Mouse (Mus musculus) heart, embryonic 11.5 days (tissue): Measurements from ENCODE around the gene Jph2. TPM values are rescaled to one million over a fixed set of nuclear protein-coding genes. Genes with fewer than 3 reads are reported as not detected.
A peak's percentile ranks its signal among the peaks of the same experiment; 100 is the strongest.
"Not testable (repeated sequence)": the region's sequence is repeated elsewhere in the genome, so short reads cannot be mapped to it uniquely, and the experiment has no call there.

Experiments
- ATAC-seq: fragments of 200-750 bp; cut with Nextera tagmentation; replicated peaks from 2 replicates; pipeline ENCODE4 v1.8.0; 2017; ENCODE audit warnings: moderate library complexity; ENCODE audit not compliant: insufficient number of reproducible peaks, low FRiP score, low TSS enrichment
- H3K27ac ChIP-seq: fragments of 300-500 bp; sonication (generic); 2 replicates; pipeline ENCODE4 v1.5.1; 2014; ENCODE audit warnings: mild to moderate bottlenecking, low read depth, low read length
- H3K27me3 ChIP-seq: fragments of 300-500 bp; sonication (generic); 2 replicates; pipeline ENCODE4 v1.6.1; 2014; ENCODE audit warnings: mild to moderate bottlenecking, low read length, mixed read lengths; ENCODE audit not compliant: control insufficient read depth, insufficient read depth
- H3K36me3 ChIP-seq: fragments of 300-500 bp; sonication (generic); 2 replicates; pipeline ENCODE4 v1.6.1; 2014; ENCODE audit warnings: mild to moderate bottlenecking, low read length, moderate library complexity, mixed read lengths; ENCODE audit not compliant: control insufficient read depth, insufficient read depth
- H3K4me1 ChIP-seq: fragments of 300-500 bp; sonication (generic); 2 replicates; pipeline ENCODE4 v1.6.1; 2014; ENCODE audit warnings: low read length; ENCODE audit not compliant: control insufficient read depth, insufficient read depth
- H3K4me2 ChIP-seq: fragments of 300-500 bp; sonication (generic); 2 replicates; pipeline ENCODE4 v1.6.1; 2014; ENCODE audit warnings: mild to moderate bottlenecking, moderate library complexity
- H3K4me3 ChIP-seq: fragments of 300-500 bp; sonication (generic); 2 replicates; pipeline ENCODE4 v1.5.1; 2014; ENCODE audit warnings: low read depth, low read length
- H3K9ac ChIP-seq: fragments of 300-500 bp; sonication (generic); 2 replicates; pipeline ENCODE4 v1.6.1; 2014; ENCODE audit warnings: mild to moderate bottlenecking, low read depth, low read length, moderate library complexity
- H3K9me3 ChIP-seq: fragments of 300-500 bp; sonication (generic); replicated peaks from 2 replicates; pipeline ENCODE4 v1.6.1; 2016; ENCODE audit warnings: low read length; ENCODE audit not compliant: control insufficient read depth
- WGBS: fragments of 180-500 bp; shearing (Covaris S2); extraction: QIAGEN DNeasy Blood & Tissue Kit; methylation state at CpG from one replicate; pipeline ENCODE4 v1.1.7; 2014; ENCODE audit not compliant: insufficient replicate concordance; 5-methylcytosine and 5-hydroxymethylcytosine counted together
- polyA plus RNA-seq: library from polyadenylated mRNA; unstranded; fragments of >200 nt; fragmentation: Nextera tagmentation; extraction: Ambion mirVana; gene quantifications from 2 replicates; pipeline ENCODE4 v1.2.1, GENCODE M21; 2014

Gene Jph2
- polyA plus RNA-seq, 1 experiment from 2014 or later = 19.5 TPM

- no peak overlapping the region for H3K27ac ChIP-seq
- H3K27me3 ChIP-seq = no peaks in the 10 kb centered on the region
- H3K4me1 ChIP-seq = peaks cover 13% of the 10 kb centered on the region
- ATAC-seq = no peak
- H3K9ac ChIP-seq = 0 out of 2 replicates have a peak overlapping the region, but pooled peaks have one; percentile 7
- peak overlapping the region; percentile 79 for H3K4me2 ChIP-seq
- no peaks in the 10 kb centered on the region for H3K36me3 ChIP-seq
- H3K9me3 ChIP-seq = no peaks in the 10 kb centered on the region
- peak overlapping the region; percentile 97 for H3K4me3 ChIP-seq
Measured at GRCm38 (mm10) chr2:163417830-163418229, 20.0 kb upstream of the Jph2 start.

GRCm38 (mm10) chr2:163417026-163417425 is 19.2 kb upstream of the Jph2 start:
- Histone ChIP-seq H3K9ac (no peak overlapping the region), H3K9me3 (no peaks in the 10 kb centered on the region), H3K4me2 (no peak overlapping the region), H3K27ac (no peak overlapping the region), H3K4me1 (peaks cover 13% of the 10 kb centered on the region), H3K27me3 (no peaks in the 10 kb centered on the region), H3K4me3 (no peak overlapping the region), H3K36me3 (no peaks in the 10 kb centered on the region)
- 90% methylated on average over 6 of the region's 6 CpGs for WGBS
- ATAC-seq = no peak

GRCm38 (mm10) chr2:163412846-163413590 is 15.2 kb upstream of the Jph2 start:
- H3K4me2 ChIP-seq = no peak overlapping the region
- no peak overlapping the region for H3K27ac ChIP-seq
- WGBS = 92% methylated on average over 9 of the region's 9 CpGs
- H3K36me3 ChIP-seq = peaks cover 9% of the 10 kb centered on the region; the same call in 1 of the 2 replicates
- peaks cover 5% of the 10 kb centered on the region for H3K4me1 ChIP-seq
- no peak for ATAC-seq
- H3K9ac ChIP-seq = no peak overlapping the region
- no peak overlapping the region for H3K4me3 ChIP-seq
- H3K9me3 ChIP-seq = no peaks in the 10 kb centered on the region
- H3K27me3 ChIP-seq = no peaks in the 10 kb centered on the region

- peaks cover 10% of the 10 kb centered on the region for H3K36me3 ChIP-seq
Measured at GRCm38 (mm10) chr2:163412419-163412818, 14.6 kb upstream of the Jph2 start.

GRCm38 (mm10) chr2:163411840-163412239 is 14.0 kb upstream of the Jph2 start:
- WGBS = 64% methylated on average over 4 of the region's 4 CpGs
- H3K9me3 ChIP-seq = no peaks in the 10 kb centered on the region
- no peak overlapping the region for H3K27ac ChIP-seq
- H3K4me3 ChIP-seq = no peak overlapping the region
- H3K9ac ChIP-seq = no peak overlapping the region
- H3K4me2 ChIP-seq = no peak overlapping the region
- H3K36me3 ChIP-seq = peaks cover 14% of the 10 kb centered on the region
- no peak for ATAC-seq
- H3K27me3 ChIP-seq = no peaks in the 10 kb centered on the region
- H3K4me1 ChIP-seq = no peaks in the 10 kb centered on the region

More at GRCm38 (mm10) chr2:163412419-163412818, 14.6 kb upstream of the Jph2 start:
- Histone ChIP-seq H3K27me3 (no peaks in the 10 kb centered on the region), H3K4me2 (no peak overlapping the region), H3K9me3 (no peaks in the 10 kb centered on the region), H3K27ac (no peak overlapping the region), H3K4me3 (no peak overlapping the region), H3K9ac (no peak overlapping the region), H3K4me1 (no peaks in the 10 kb centered on the region)
- 94% methylated on average over 4 of the region's 4 CpGs for WGBS
- ATAC-seq = no peak

- H3K27ac ChIP-seq, H3K4me1 ChIP-seq, ATAC-seq, H3K9ac ChIP-seq, H3K27me3 ChIP-seq, H3K4me2 ChIP-seq, H3K4me3 ChIP-seq, H3K9me3 ChIP-seq: not testable (repeated sequence)
- peaks cover 14% of the 10 kb centered on the region for H3K36me3 ChIP-seq
- 84% methylated on average over 3 of the region's 3 CpGs for WGBS
Measured at GRCm38 (mm10) chr2:163411344-163411743, 13.6 kb upstream of the Jph2 start.

- Histone ChIP-seq H3K9ac (no peak overlapping the region), H3K4me3 (no peak overlapping the region), H3K4me1 (no peaks in the 10 kb centered on the region), H3K27ac (no peak overlapping the region), H3K27me3 (no peaks in the 10 kb centered on the region), H3K36me3 (peaks cover 18% of the 10 kb centered on the region), H3K4me2 (no peak overlapping the region), H3K9me3 (no peaks in the 10 kb centered on the region)
- ATAC-seq = no peak
- WGBS = 91% methylated on average over 3 of the region's 3 CpGs
Measured at GRCm38 (mm10) chr2:163410211-163410610, 12.4 kb upstream of the Jph2 start.

- no peaks in the 10 kb centered on the region for H3K27me3 ChIP-seq
- H3K9ac ChIP-seq = no peak overlapping the region
- no peak overlapping the region for H3K4me3 ChIP-seq
- H3K27ac ChIP-seq = no peak overlapping the region
- H3K36me3 ChIP-seq = peaks cover 12% of the 10 kb centered on the region
- H3K4me2 ChIP-seq = no peak overlapping the region
- H3K9me3 ChIP-seq = no peaks in the 10 kb centered on the region
- peaks cover 5% of the 10 kb centered on the region for H3K4me1 ChIP-seq
- ATAC-seq = no peak
- 71% methylated on average over 8 of the region's 8 CpGs for WGBS
Measured at GRCm38 (mm10) chr2:163404037-163404815, 6.4 kb upstream of the Jph2 start.
